Mouse (Mus musculus) heart, postnatal 14 days (tissue): ENCODE results near the gene Ascl5. TPM values are rescaled to one million over a fixed set of nuclear protein-coding genes. Genes with fewer than 3 reads are reported as not detected.
A peak's percentile ranks its signal among the peaks of the same experiment; 100 is the strongest.

ENCODE experiments used
- DNase-seq, 2 experiments: peaks; one replicate each; pipeline ENCODE4 v3.0.0; 2021 to 2022
- intact Hi-C: fragments of 180-260 bp; cut with DNase I; formaldehyde crosslinking; loops from one replicate; pipeline ENCODE4 v1.15.1; 2025
- total RNA-seq, 2 experiments: library from RNA; stranded (reverse); gene quantifications; 2 replicates each; pipeline ENCODE4 v1.2.3; 2021

The Ascl5 gene
- total RNA-seq, 2 experiments from 2014 or later = not detected

GRCm38 (mm10) chr1:136047894-136048293 is 2.7 kb upstream of the Ascl5 start:
- intact Hi-C loops = loop anchor here (5.0 kb wide), 1 partner anchor 409 kb away; no protein-coding TSS in a partner anchor
- no peak for DNase-seq

- DNase-seq = peak; percentile 9 to 24
- intact Hi-C loops = no loop called here
These were observed 360 bp downstream of the Ascl5 start for GRCm38 (mm10) chr1:136051013-136051315.

DNA sequence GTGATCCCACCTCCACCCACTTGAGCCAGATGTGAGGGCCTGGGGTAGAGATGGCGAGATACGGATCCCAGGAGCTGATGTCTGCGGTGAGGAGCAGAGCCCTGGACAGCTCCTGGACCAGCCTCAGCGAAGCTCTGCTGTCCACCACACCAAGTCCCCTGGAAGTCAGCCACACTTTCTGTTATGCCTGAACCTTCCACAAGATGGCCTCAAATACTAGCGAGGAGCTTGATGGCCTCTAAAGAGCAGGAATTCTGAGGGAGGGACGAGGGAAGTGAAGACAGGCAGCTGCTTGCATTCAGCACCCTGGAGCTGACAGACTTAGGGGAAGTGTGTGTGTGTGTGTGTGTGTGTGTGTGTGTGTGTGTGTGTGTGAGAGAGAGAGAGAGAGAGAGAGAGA is 861 bp downstream of the Ascl5 start:
- DNase-seq = peak; percentile 66 to 87
- intact Hi-C loops = no loop called here

DNA sequence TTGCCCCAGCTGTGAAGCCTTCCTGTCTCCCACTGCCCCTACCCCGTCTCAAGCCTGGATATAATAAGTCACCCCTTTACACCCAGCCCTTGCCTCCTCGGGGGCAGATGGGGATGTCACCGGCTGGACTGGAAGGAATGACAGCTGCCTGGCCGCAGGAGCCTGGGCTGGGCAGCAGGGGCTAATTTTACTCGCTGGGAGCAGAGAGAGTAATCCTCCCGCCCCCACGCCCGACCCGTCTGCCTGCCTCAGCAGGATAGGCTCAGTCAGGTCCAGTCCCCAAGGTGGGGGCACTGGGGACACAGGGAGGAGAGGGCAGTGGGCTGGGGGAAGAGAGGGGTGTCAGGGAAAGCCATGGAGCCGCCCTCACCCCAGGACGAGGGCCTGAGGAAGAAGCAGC is 1.9 kb downstream of the Ascl5 start, which contains the start of gene Cacna1s:
Gene Cacna1s, plus strand, starts transcription at position 204 of the 400 bp plus-strand sequence.
- no peak for DNase-seq
- intact Hi-C loops = loop anchor here (2.0 kb wide), 1 partner anchor 116 kb away; no protein-coding TSS in a partner anchor

DNA sequence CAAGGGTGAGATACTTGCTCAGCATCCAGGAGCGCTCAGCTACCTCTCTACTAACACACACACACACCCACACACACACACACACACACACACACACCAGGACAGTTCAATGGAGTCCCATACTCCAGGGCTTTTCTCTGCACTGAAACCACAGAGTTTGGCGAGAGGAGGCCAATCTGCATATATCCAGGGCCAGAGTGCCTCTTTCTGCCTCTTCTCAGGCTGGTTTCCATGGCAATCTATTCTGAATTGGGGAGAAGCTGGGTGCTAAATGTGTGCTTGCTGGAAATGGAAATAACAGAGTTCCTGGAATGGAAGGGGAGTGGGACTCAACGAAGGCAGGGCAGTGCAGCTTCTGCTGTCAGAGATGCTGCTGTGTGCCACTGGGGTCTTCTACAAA is 5.2 kb downstream of the Ascl5 start:
- intact Hi-C loops = no loop called here
- no peak for DNase-seq

DNA sequence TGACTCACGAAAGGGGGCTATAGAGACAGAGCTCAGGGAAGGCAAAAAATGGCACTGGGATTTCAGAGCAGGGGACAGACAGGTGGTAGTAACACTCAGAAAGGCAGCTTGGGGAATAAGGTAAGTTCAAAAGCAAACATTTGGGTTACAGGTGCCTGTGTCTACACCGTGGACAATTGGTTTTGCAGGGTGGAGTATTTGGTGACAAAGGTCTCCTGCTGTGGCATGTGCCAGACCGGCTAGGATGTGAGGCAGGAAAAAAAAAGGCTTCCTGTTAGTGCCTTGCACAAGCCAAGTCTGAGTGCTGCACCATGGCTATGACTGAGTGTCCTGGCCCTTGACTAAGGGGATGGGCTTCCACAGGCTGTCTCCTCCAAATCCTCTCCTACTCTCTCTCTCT is 8.0 kb downstream of the Ascl5 start:
- intact Hi-C loops = no loop called here
- DNase-seq = no peak

DNA sequence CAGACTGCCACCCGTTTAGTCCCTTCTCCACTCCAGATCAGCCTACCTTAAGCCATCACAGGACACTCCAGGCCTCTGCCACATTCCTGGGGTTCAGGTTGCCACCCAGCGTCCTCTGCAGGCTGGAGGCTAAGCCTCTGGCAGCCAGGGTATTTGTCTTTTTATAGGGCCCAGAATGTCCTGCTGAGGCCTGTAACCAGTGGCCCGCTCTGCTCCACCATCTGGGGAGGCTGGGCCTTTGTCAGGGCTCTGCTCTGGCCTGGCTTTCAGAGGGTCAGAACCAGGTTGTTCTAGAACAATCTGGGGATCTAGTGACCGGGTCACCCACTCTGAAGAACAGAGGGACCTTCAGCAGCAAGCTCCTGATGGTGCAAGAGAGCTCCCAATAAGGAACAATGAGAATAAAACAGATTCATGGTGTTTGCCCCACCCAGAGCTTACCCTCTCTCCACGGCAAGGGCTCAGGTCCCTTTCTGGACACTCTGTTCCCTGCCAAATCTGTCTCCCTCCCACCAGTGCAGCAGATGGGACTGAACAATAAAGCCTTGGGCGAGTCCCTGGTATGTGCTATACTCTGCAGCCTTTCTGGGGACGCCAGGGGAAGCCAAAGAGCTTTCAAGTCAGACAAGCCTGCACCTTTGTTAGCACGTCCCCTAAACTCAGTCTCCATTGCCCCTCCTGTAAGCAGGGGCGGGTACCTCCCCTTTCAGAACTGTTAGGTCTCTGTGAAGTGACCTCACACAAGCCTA is 10.6 kb downstream of the Ascl5 start:
- DNase-seq = peak; percentile 67 to 79
- intact Hi-C loops = loop anchor here (2.0 to 5.0 kb wide), 2 partner anchors 106 to 151 kb away; partner anchors contain the start of gene Mroh3

GRCm38 (mm10) chr1:136061790-136062141 is 11.2 kb downstream of the Ascl5 start:
- intact Hi-C loops = loop anchor here (2.0 to 5.0 kb wide), 2 partner anchors 105 to 151 kb away; partner anchors contain the start of gene Mroh3

DNA sequence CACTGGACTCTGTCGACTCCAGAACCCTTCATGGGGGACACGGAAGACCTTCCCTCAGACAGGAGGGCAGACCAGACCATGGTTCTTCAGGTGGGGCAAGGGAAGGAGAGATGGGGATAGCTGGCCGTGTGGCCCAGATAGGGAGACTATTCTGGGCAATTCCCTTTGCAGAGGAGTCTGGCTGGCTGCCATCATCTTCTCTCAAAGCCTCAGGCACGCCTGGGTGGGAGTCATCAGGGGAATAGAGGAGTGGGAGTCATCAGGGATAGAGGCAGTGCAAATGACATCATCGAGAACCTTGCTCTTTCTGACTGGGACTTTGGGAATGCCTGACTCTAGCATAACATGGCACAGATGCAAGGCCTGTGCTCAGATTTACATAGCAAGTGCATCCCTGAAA is 13.4 kb downstream of the Ascl5 start:
- intact Hi-C loops = loop anchor here (5.0 kb wide), 1 partner anchor 148 kb away; the partner anchor contains the start of gene Mroh3
- no peak for DNase-seq

More at GRCm38 (mm10) chr1:136061790-136062141, 11.2 kb downstream of the Ascl5 start:
- DNase-seq = no peak

- intact Hi-C loops = no loop called here
These were observed 16.0 kb downstream of the Ascl5 start for GRCm38 (mm10) chr1:136066621-136067020.

DNA sequence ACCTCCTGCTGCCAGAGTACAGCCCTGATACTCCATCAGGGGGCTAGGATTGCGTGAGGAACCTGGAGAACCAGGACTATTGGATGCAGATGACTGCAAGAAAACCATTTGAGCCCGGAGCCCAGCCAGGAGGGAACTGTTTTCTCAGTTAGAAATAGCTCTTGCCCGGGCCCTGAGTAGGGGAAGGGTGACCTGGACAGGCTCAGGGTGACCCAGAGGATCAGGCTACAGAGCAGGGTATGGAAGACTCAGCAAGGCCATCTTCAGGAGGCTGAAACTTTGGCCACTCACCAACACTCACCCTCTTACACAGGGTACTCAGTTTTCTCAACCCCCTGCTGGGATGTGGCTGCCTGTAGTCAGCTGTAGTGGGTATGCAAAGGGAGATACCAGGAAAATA is 17.0 kb downstream of the Ascl5 start:
- DNase-seq = no peak

More at GRCm38 (mm10) chr1:136066621-136067020, 16.0 kb downstream of the Ascl5 start:
- no peak for DNase-seq

DNA sequence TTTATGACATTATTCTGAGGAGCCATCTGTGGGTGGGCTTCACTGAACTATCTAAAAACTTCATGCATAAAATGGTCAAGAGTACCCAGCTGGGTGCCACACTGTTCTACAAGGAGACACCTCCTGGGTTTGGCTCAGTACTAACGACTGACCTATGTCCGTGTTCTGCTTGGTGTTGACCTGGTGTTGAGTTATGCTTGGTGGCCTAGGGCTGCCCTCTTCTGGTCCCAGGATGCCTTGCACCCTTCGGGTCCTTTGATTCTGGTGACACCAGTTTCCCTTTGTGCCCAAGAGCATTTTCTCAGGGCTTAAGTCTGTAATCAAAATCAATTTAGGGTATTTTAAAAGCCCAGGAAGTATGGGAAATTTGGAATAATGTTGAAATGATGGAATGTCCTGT is 25.5 kb downstream of the Ascl5 start:
- intact Hi-C loops = no loop called here
- peak in 1 of 2 experiments; percentile 42 for DNase-seq

More for the DNA sequence above, 17.0 kb downstream of the Ascl5 start:
- intact Hi-C loops = no loop called here

- intact Hi-C loops = no loop called here
- peak in 1 of 2 experiments; percentile 12 for DNase-seq
These were observed 27.1 kb downstream of the Ascl5 start for GRCm38 (mm10) chr1:136077656-136078055.

- intact Hi-C loops = no loop called here
- DNase-seq = no peak
These were observed 30.6 kb downstream of the Ascl5 start for GRCm38 (mm10) chr1:136081161-136081560.

- intact Hi-C loops = no loop called here
These were observed 35.5 kb downstream of the Ascl5 start for GRCm38 (mm10) chr1:136085988-136086685.

GRCm38 (mm10) chr1:136089368-136090165 is 39.0 kb downstream of the Ascl5 start:
- no peak for DNase-seq
- intact Hi-C loops = no loop called here

More at GRCm38 (mm10) chr1:136085988-136086685, 35.5 kb downstream of the Ascl5 start:
- no peak for DNase-seq

GRCm38 (mm10) chr1:136093726-136094125 is 43.1 kb downstream of the Ascl5 start:
- intact Hi-C loops = no loop called here
- no peak for DNase-seq

- no peak for DNase-seq
- intact Hi-C loops = no loop called here
These were observed 44.2 kb downstream of the Ascl5 start for GRCm38 (mm10) chr1:136094807-136095206.
